Mouse (Mus musculus) G1E (cell line): ENCODE measurements around the gene Nenf. TPM values are rescaled to one million over a fixed set of nuclear protein-coding genes. Genes with fewer than 3 reads are reported as not detected.

Source experiments
- ATAC-seq: 2 replicates; pipeline ENCODE4 v1.8.0; 2016; ENCODE audit warnings: mild to moderate bottlenecking; ENCODE audit not compliant: insufficient number of reproducible peaks, poor library complexity, low FRiP score, severe bottlenecking; ENCODE audit errors: extremely low read depth
- DNase-seq: peaks from one replicate; pipeline ENCODE4 v3.0.0; 2012; ENCODE audit warnings: low spot score
- H3K27me3 ChIP-seq: 2 replicates; pipeline ENCODE4 v1.6.1; 2012; ENCODE audit warnings: mild to moderate bottlenecking, low read length, inconsistent platforms; ENCODE audit not compliant: insufficient read depth
- H3K36me3 ChIP-seq: replicated peaks from 2 replicates; pipeline ENCODE3; 2012; ENCODE audit warnings: mild to moderate bottlenecking, inconsistent platforms
- H3K4me1 ChIP-seq: 2 replicates; pipeline ENCODE4 v1.6.1; 2012; ENCODE audit warnings: low read depth, low read length, inconsistent platforms, mixed read lengths; ENCODE audit not compliant: insufficient read depth
- H3K4me3 ChIP-seq: 2 replicates; pipeline ENCODE4 v1.5.1; 2012; ENCODE audit warnings: low read depth, mild to moderate bottlenecking, inconsistent platforms, low read length, moderate library complexity, mixed read lengths
- H3K9me3 ChIP-seq: replicated peaks from 2 replicates; pipeline ENCODE4 v1.6.1; 2012; ENCODE audit warnings: inconsistent platforms
- CTCF ChIP-seq: IDR thresholded peaks from 2 replicates; pipeline ENCODE4 v1.5.1; 2012; ENCODE audit warnings: low read depth, low read length, inconsistent platforms, mixed read lengths
- GATA1 ChIP-seq: IDR thresholded peaks from 2 replicates; pipeline ENCODE4 v1.6.1; 2012; ENCODE audit warnings: borderline replicate concordance, low read length, inconsistent platforms, mixed read lengths
- GATA2 ChIP-seq: IDR thresholded peaks from 2 replicates; pipeline ENCODE4 v1.6.1; 2012; ENCODE audit warnings: low read depth, low read length, inconsistent platforms, borderline replicate concordance
- POLR2AphosphoS5 ChIP-seq: IDR thresholded peaks from 2 replicates; pipeline ENCODE4 v1.6.1; 2012; ENCODE audit warnings: low read depth, low read length, inconsistent platforms; ENCODE audit not compliant: insufficient replicate concordance
- TAL1 ChIP-seq: conservative IDR thresholded peaks from 2 replicates; pipeline ENCODE4 v1.6.1; 2012; ENCODE audit warnings: low read depth, low read length, inconsistent platforms, mixed read lengths
- polyA plus RNA-seq: library from polyadenylated mRNA; stranded (reverse); fragments of >175 nt; gene quantifications from 2 replicates; pipeline ENCODE4 v1.2.3, GENCODE M21; 2012
- total RNA-seq, 2 experiments: library from RNA; stranded (forward) in 1 of 2; stranded (reverse) in 1 of 2; fragments of 200-1000 nt in 1 of 2; fragments of >200 nt in 1 of 2; fragmentation: Nextera tagmentation in 1 of 2; gene quantifications; 2 replicates each; pipeline ENCODE4 v1.2.3; 2014 to 2017

Nenf gene
- total and polyA plus RNA-seq, 3 experiments: 24.7 to 52.0 (median 50.9) TPM

GRCm38 (mm10) chr1:191304216-191304615 lies 13.8 kb downstream of the Nenf start:
- no peak for TF ChIP-seq TAL1
- TF ChIP-seq POLR2AphosphoS5: no peak
- no peak for TF ChIP-seq GATA2
- TF ChIP-seq GATA1: no peak
- TF ChIP-seq CTCF: no peak
- no peaks in the 10 kb centered on the region for H3K9me3 ChIP-seq
- no peak for ATAC-seq
- peaks cover 16% of the 10 kb centered on the region for H3K27me3 ChIP-seq
- H3K36me3 ChIP-seq: peaks cover 20% of the 10 kb centered on the region
- no peak for DNase-seq
- H3K4me1 ChIP-seq: 0 out of 2 replicates have a peak, but pooled peaks cover 2% of the 10 kb centered on the region
- H3K4me3 ChIP-seq: no peak overlapping the region

GRCm38 (mm10) chr1:191303736-191304135 lies 14.3 kb downstream of the Nenf start:
- TF ChIP-seq CTCF: no peak
- no peak for TF ChIP-seq GATA2
- TF ChIP-seq TAL1: no peak
- no peak for TF ChIP-seq GATA1
- no peak for TF ChIP-seq POLR2AphosphoS5
- no peak overlapping the region for H3K4me3 ChIP-seq
- no peak for ATAC-seq
- DNase-seq: no peak
- H3K4me1 ChIP-seq: 0 out of 2 replicates have a peak, but pooled peaks cover 2% of the 10 kb centered on the region
- peaks cover 18% of the 10 kb centered on the region for H3K36me3 ChIP-seq
- peaks cover 20% of the 10 kb centered on the region for H3K27me3 ChIP-seq
- no peaks in the 10 kb centered on the region for H3K9me3 ChIP-seq

- H3K4me1 ChIP-seq: 0 out of 2 replicates have a peak, but pooled peaks cover 2% of the 10 kb centered on the region
- no peak for DNase-seq
- no peak overlapping the region for H3K4me3 ChIP-seq
- no peak for ATAC-seq
- TF ChIP-seq GATA2: no peak
- TF ChIP-seq TAL1: no peak
- TF ChIP-seq GATA1: no peak
- TF ChIP-seq CTCF: no peak
- TF ChIP-seq POLR2AphosphoS5: no peak
- peaks cover 8% of the 10 kb centered on the region for H3K36me3 ChIP-seq
- peaks cover 35% of the 10 kb centered on the region for H3K27me3 ChIP-seq
- H3K9me3 ChIP-seq: no peaks in the 10 kb centered on the region
These were observed 16.1 kb downstream of the Nenf start for GRCm38 (mm10) chr1:191301903-191302302.

GRCm38 (mm10) chr1:191299215-191299942 lies 18.6 kb downstream of the Nenf start:
- no peak overlapping the region for H3K4me3 ChIP-seq
- no peaks in the 10 kb centered on the region for H3K9me3 ChIP-seq
- no peaks in the 10 kb centered on the region for H3K36me3 ChIP-seq
- peaks cover 52% of the 10 kb centered on the region for H3K27me3 ChIP-seq
- peaks cover under 1% of the 10 kb centered on the region; the same call in 1 of the 2 replicates for H3K4me1 ChIP-seq
- ATAC-seq (no peak), DNase-seq (no peak)
- no peak for TF ChIP-seq GATA1
- no peak for TF ChIP-seq TAL1
- no peak for TF ChIP-seq CTCF
- no peak for TF ChIP-seq POLR2AphosphoS5
- TF ChIP-seq GATA2: no peak

GRCm38 (mm10) chr1:191298304-191298703 lies 19.7 kb downstream of the Nenf start:
- DNase-seq: no peak
- Histone ChIP-seq H3K36me3 (no peaks in the 10 kb centered on the region), H3K4me3 (no peak overlapping the region), H3K4me1 (peaks cover 2% of the 10 kb centered on the region; the same call in 1 of the 2 replicates), H3K9me3 (no peaks in the 10 kb centered on the region), H3K27me3 (peaks cover 61% of the 10 kb centered on the region)
- no peak for ATAC-seq
- TF ChIP-seq CTCF (no peak), GATA2 (no peak), GATA1 (no peak)

GRCm38 (mm10) chr1:191296445-191296844 lies 21.5 kb downstream of the Nenf start:
- H3K27me3 ChIP-seq: peaks cover 66% of the 10 kb centered on the region
- H3K4me1 ChIP-seq: peaks cover 2% of the 10 kb centered on the region; the same call in 1 of the 2 replicates
- TF ChIP-seq GATA1 (no peak), GATA2 (no peak), POLR2AphosphoS5 (no peak), CTCF (no peak), TAL1 (no peak)
- H3K36me3 ChIP-seq: no peaks in the 10 kb centered on the region
- H3K4me3 ChIP-seq: no peak overlapping the region
- ATAC-seq: no peak
- DNase-seq: no peak
- H3K9me3 ChIP-seq: no peaks in the 10 kb centered on the region

GRCm38 (mm10) chr1:191295784-191296183 lies 22.2 kb downstream of the Nenf start:
- TF ChIP-seq GATA1: no peak
- no peak for TF ChIP-seq GATA2
- no peak for TF ChIP-seq CTCF
- TF ChIP-seq TAL1: no peak
- TF ChIP-seq POLR2AphosphoS5: no peak
- no peaks in the 10 kb centered on the region for H3K36me3 ChIP-seq
- H3K9me3 ChIP-seq: no peaks in the 10 kb centered on the region
- H3K4me1 ChIP-seq: peaks cover 2% of the 10 kb centered on the region; the same call in 1 of the 2 replicates
- H3K27me3 ChIP-seq: peaks cover 69% of the 10 kb centered on the region
- no peak for ATAC-seq
- no peak for DNase-seq
- no peak overlapping the region for H3K4me3 ChIP-seq
